Mouse (Mus musculus): ENCODE data around the gene Arl1.

- TF ChIP-seq CTCF (IDR thresholded peaks at IDR 0.05) (no peak), EP300 (IDR thresholded peaks at IDR 0.05) (no peak)
Observed at GRCm38 (mm10) chr10:88741426-88741825, 10.8 kb downstream of the Arl1 start.

Data from lung, postnatal 0 days (tissue).